Mouse (Mus musculus) stomach, embryonic 14.5 days (tissue): Measurements from ENCODE around the gene Slc5a5. TPM values are rescaled to one million over a fixed set of nuclear protein-coding genes. Genes with fewer than 3 reads are reported as not detected.

Experiments
- ATAC-seq: fragments of 200-750 bp; cut with Nextera tagmentation; 2 replicates; pipeline ENCODE4 v1.8.0; 2017; ENCODE audit warnings: low read depth, moderate TSS enrichment; ENCODE audit not compliant: insufficient number of reproducible peaks, insufficient read depth, low FRiP score
- H3K27ac ChIP-seq: fragments of 300-500 bp; sonication (generic); 2 replicates; pipeline ENCODE4 v1.5.1; 2014; ENCODE audit warnings: mild to moderate bottlenecking, low read length, moderate library complexity, mixed read lengths
- H3K27me3 ChIP-seq: fragments of 300-500 bp; sonication (generic); 2 replicates; pipeline ENCODE4 v1.6.1; 2014; ENCODE audit warnings: low read length, control low read depth, mixed read lengths; ENCODE audit not compliant: control insufficient read depth, insufficient read depth
- H3K36me3 ChIP-seq: fragments of 300-500 bp; sonication (generic); 2 replicates; pipeline ENCODE4 v1.6.1; 2014; ENCODE audit warnings: mild to moderate bottlenecking, control low read depth, low read length, moderate library complexity, mixed read lengths; ENCODE audit not compliant: control insufficient read depth, insufficient read depth
- H3K4me1 ChIP-seq: fragments of 300-500 bp; sonication (generic); 2 replicates; pipeline ENCODE4 v1.6.1; 2014; ENCODE audit warnings: low read length, control low read depth, mixed read lengths; ENCODE audit not compliant: control insufficient read depth, insufficient read depth
- H3K4me2 ChIP-seq: fragments of 300-500 bp; sonication (generic); replicated peaks from 2 replicates; pipeline ENCODE4 v1.6.1; 2014; ENCODE audit warnings: low read depth, low read length, control low read depth
- H3K4me3 ChIP-seq: fragments of 300-500 bp; sonication (generic); 2 replicates; pipeline ENCODE4 v1.5.1; 2014; ENCODE audit warnings: low read depth, low read length, control low read depth
- H3K9ac ChIP-seq: fragments of 300-500 bp; sonication (generic); replicated peaks from 2 replicates; pipeline ENCODE4 v1.6.1; 2014; ENCODE audit warnings: low read depth, mild to moderate bottlenecking, control low read depth, low read length, moderate library complexity, mixed read lengths
- H3K9me3 ChIP-seq: fragments of 300-500 bp; sonication (generic); 2 replicates; pipeline ENCODE4 v1.6.1; 2016; ENCODE audit warnings: low read depth, low read length, control low read depth; ENCODE audit not compliant: control insufficient read depth
- WGBS: fragments of 180-500 bp; shearing (Covaris S2); extraction: QIAGEN DNeasy Blood & Tissue Kit; methylation state at CpG from one replicate; pipeline ENCODE4 v1.1.7; 2014; 5-methylcytosine and 5-hydroxymethylcytosine counted together
- polyA plus RNA-seq: library from polyadenylated mRNA; unstranded; fragments of >200 nt; fragmentation: Nextera tagmentation; extraction: Ambion mirVana; gene quantifications from 2 replicates; pipeline ENCODE4 v1.2.1, GENCODE M21; 2014

Gene Slc5a5
- polyA plus RNA-seq, 1 experiment from 2014 or later = 4.2 TPM

DNA sequence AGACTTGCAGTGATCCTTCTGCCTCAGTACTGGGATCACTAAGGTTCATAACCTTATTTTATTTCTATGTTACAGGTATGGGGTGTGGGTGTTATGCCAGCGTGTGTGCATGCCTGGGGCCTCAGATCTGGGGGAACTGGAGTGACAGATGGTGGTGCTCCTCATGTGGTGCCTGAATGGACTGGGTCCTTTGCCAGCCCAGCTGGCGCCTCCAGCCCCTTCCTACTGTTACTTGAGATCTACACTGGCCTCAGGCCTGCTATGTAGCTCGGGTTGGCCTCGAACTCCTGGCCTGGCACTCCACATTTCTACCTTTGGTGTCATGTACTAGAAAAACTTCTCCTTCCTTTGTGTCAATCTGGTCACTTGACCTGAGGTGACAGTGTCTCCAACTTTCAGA lies 8.4 kb downstream of the Slc5a5 start:
- no peak overlapping the region for H3K4me3 ChIP-seq
- H3K27ac ChIP-seq = no peak overlapping the region
- no peaks in the 10 kb centered on the region for H3K27me3 ChIP-seq
- no peak overlapping the region for H3K9ac ChIP-seq
- 86% methylated on average over 4 of the region's 4 CpGs for WGBS
- H3K4me1 ChIP-seq = no peaks in the 10 kb centered on the region
- H3K9me3 ChIP-seq = no peaks in the 10 kb centered on the region
- no peak overlapping the region for H3K4me2 ChIP-seq
- H3K36me3 ChIP-seq = no peaks in the 10 kb centered on the region
- no peak for ATAC-seq

DNA sequence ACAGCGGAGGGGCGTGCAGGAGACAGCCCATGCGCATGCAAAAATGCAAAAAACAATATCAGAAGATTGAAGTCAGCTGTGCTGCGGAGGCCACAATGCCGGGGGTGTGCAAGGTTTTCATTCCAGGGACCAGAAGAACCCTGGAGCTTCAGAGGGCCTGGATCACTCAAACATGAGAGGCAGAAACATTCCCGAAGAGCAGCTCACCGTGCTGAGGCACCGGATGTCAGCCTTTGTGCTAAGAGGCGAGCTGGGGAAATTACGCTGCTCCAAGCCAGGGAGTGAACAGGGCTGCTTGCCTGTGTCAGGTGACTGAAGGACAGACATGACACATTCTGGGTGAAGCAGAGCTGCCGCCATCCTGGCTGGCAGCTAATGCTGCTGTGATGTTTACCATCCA lies 12.0 kb downstream of the Slc5a5 start:
- Histone ChIP-seq H3K36me3 (no peaks in the 10 kb centered on the region), H3K27ac (no peak overlapping the region), H3K4me1 (no peaks in the 10 kb centered on the region), H3K4me3 (no peak overlapping the region), H3K27me3 (no peaks in the 10 kb centered on the region), H3K9me3 (no peaks in the 10 kb centered on the region), H3K9ac (no peak overlapping the region), H3K4me2 (no peak overlapping the region)
- 19% methylated on average over 11 of the region's 11 CpGs for WGBS
- ATAC-seq = peak; percentile 46; the same call in 1 of the 2 replicates

DNA sequence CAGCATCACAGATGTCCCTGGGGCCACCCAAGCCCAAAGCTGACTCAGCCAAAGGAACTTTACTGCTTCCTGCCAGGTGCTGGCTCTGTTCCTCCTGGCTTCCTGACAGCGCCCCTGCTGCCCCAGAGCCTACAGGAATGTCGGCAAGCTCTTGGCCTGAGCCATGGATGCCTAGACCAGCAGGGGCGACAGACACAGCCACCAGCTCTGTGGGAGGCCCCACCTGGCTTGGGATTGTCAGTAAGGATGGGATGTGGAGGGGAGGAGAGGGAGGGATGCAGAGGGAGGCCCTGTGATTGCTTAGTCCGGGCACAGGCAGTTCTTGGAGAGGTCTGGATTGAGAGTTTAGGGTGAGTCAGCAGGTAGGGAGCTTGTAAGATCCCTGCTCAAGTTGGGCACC lies 12.4 kb downstream of the Slc5a5 start:
- Histone ChIP-seq H3K4me2 (no peak overlapping the region), H3K27me3 (no peaks in the 10 kb centered on the region), H3K9me3 (no peaks in the 10 kb centered on the region), H3K36me3 (no peaks in the 10 kb centered on the region), H3K27ac (no peak overlapping the region), H3K9ac (no peak overlapping the region), H3K4me3 (no peak overlapping the region), H3K4me1 (no peaks in the 10 kb centered on the region)
- ATAC-seq = no peak
- 8% methylated on average over 4 of the region's 4 CpGs for WGBS

DNA sequence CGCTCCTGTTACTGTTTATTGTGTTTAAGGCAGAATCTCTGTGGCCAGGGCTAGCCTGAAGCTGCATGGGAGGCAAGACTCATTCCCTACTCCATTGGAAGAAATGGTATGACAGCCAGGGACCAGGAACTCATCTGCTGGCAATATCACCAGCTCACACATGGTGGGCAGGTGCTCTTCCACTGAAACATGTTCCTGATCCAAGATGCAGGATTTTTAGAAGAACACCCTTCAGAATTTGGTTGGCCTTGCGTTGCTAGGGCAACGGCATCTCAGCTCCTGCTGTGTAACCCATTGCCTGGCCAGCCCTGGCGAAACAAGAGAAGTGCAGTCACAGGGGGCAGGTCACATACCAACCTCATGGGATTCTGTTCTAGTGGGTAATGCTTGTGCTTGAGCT lies 13.1 kb downstream of the Slc5a5 start:
- H3K4me2 ChIP-seq = no peak overlapping the region
- ATAC-seq = no peak
- H3K27ac ChIP-seq = no peak overlapping the region
- no peak overlapping the region for H3K9ac ChIP-seq
- no peak overlapping the region for H3K4me3 ChIP-seq
- H3K36me3 ChIP-seq = no peaks in the 10 kb centered on the region
- WGBS = 59% methylated on average over 4 of the region's 4 CpGs
- H3K4me1 ChIP-seq = no peaks in the 10 kb centered on the region
- H3K9me3 ChIP-seq = no peaks in the 10 kb centered on the region
- no peaks in the 10 kb centered on the region for H3K27me3 ChIP-seq

DNA sequence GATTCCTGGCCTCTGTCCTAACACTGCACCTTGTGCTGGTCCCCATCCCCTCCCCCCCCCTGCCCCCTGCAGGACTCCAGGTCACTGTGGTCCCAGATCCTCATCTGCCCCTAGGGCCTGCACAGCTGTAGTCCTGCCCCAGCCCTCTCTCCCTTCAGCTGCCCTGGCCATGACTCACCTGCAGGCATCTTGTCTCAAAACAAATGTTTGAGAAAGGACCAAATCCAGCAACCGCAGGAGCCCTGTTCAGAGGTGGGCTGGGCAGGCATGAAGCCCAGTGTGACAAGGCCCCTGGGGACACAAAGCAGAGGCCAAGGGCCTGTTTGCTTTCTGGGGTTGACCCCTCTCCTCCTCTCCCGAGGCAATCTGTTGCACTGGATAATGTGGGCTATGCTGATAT lies 14.4 kb downstream of the Slc5a5 start:
- H3K27ac ChIP-seq = no peak overlapping the region
- H3K9me3 ChIP-seq = no peaks in the 10 kb centered on the region
- ATAC-seq = peak; percentile 29; the same call in 1 of the 2 replicates
- no peak overlapping the region for H3K4me2 ChIP-seq
- no peaks in the 10 kb centered on the region for H3K36me3 ChIP-seq
- H3K4me1 ChIP-seq = no peaks in the 10 kb centered on the region
- WGBS = 42% methylated on average over 2 of the region's 2 CpGs
- no peaks in the 10 kb centered on the region for H3K27me3 ChIP-seq
- H3K9ac ChIP-seq = no peak overlapping the region
- H3K4me3 ChIP-seq = no peak overlapping the region

DNA sequence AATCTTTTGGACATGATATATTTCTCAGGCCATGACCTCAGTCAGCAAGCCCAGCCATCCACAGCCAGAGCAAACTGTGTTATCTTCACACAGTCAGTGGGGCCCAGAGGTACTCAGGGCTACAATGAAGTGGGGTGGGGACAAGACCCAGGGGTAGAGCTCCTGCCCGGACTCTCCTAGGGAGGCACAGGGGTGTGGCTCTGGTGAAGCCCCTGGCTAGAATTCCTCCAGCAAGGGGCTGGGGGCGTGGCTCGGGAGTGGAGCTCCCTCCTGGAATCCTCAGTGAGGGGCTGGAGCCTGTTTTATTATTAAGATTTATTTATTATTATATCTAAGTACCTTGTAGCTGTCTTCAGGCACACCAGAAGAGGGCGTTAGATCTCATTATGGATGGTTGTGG lies 16.2 kb downstream of the Slc5a5 start:
- WGBS = 49% methylated on average over 4 of the region's 4 CpGs
- no peak overlapping the region for H3K9ac ChIP-seq
- H3K27ac ChIP-seq = no peak overlapping the region
- H3K9me3 ChIP-seq = no peaks in the 10 kb centered on the region
- H3K4me3 ChIP-seq = no peak overlapping the region
- no peaks in the 10 kb centered on the region for H3K36me3 ChIP-seq
- no peak overlapping the region for H3K4me2 ChIP-seq
- ATAC-seq = 0 out of 2 replicates have a peak, but pooled peaks have one; percentile 25
- no peaks in the 10 kb centered on the region for H3K27me3 ChIP-seq
- H3K4me1 ChIP-seq = peaks cover 4% of the 10 kb centered on the region; the same call in 1 of the 2 replicates

DNA sequence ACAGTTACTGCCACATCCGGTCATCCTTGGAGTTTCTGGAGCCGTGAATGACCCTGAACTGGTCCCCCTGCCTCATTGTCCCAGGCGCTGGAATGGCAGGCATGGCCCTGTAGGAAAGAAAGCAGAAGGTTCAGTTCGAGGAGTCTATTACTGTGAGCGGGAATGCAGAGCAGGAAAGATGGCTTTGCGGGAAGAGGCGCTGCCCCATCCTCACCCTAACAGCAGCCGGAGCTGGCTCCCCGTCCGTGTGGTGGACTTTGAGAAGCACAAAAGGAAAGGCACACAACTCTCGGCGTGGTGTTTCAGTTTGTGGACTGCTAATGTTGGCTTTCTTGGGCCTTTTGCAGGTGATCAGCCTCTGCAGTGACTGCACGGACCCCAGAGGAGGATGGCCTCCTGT lies 18.1 kb downstream of the Slc5a5 start:
- Histone ChIP-seq H3K36me3 (no peaks in the 10 kb centered on the region), H3K27me3 (no peaks in the 10 kb centered on the region), H3K9me3 (no peaks in the 10 kb centered on the region), H3K4me2 (no peak overlapping the region), H3K9ac (no peak overlapping the region), H3K4me1 (peaks cover 4% of the 10 kb centered on the region; the same call in 1 of the 2 replicates), H3K4me3 (no peak overlapping the region), H3K27ac (no peak overlapping the region)
- ATAC-seq = no peak
- WGBS = 91% methylated on average over 13 of the region's 13 CpGs

DNA sequence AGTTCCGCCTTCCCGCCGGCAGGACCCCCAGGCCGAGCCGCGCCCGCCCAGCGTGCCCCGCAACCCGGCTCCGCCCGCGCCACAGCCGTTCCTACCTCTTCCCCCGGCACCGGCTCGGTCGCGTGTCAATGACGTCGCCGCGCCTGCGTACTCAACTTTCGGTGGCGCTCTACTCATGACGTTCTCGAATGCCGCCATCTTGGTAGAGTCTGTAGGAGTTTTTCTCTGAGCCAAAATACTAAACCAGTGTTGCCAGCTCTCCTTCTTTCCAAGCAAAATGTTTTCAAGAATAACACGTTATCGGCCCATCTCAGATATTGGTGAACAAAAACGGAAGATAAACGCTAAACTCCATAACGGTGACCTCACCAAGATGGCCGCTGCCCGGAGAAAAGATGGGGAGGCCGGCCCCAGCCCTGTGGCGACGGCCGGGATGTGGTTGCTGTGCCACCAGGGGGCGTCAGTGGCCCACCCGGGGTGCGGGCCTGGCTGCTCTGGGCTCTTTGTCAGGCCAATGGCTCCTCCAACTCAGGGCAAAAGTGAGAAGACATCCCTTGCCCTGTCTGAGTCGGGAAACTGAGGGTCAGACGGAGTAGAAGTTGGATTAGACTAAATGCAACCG lies 19.1 kb downstream of the Slc5a5 start, which contains the start of gene Ccdc124:
Gene Ccdc124, minus strand, starts transcription at position 572 of the 622 bp plus-strand sequence.
- no peaks in the 10 kb centered on the region for H3K9me3 ChIP-seq
- H3K9ac ChIP-seq = peak within 1 kb of the TSS; percentile 72
- H3K27me3 ChIP-seq = no peaks in the 10 kb centered on the region
- peak within 1 kb of the TSS; percentile 80 for H3K4me3 ChIP-seq
- H3K27ac ChIP-seq = peak within 1 kb of the TSS; percentile 81
- H3K36me3 ChIP-seq = no peaks in the 10 kb centered on the region
- 1% methylated on average over 46 of the region's 46 CpGs for WGBS
- peak within 1 kb of the TSS; percentile 88 for H3K4me2 ChIP-seq
- peaks cover 11% of the 10 kb centered on the region for H3K4me1 ChIP-seq
- ATAC-seq = peak; percentile 88
